Mouse (Mus musculus) midbrain, embryonic 10.5 days (tissue): ENCODE measurements around the gene Padi1. TPM values are rescaled to one million over a fixed set of nuclear protein-coding genes. Genes with fewer than 3 reads are reported as not detected.
A peak's percentile ranks its signal among the peaks of the same experiment; 100 is the strongest.

Experiments
- DNase-seq: peaks from one replicate; pipeline ENCODE4 v3.0.0-alpha.2; 2017; ENCODE audit warnings: low spot score
- H3K27ac ChIP-seq: fragments of 300-500 bp; sonication (generic); replicated peaks from 2 replicates; pipeline ENCODE4 v1.5.1; 2016; ENCODE audit warnings: mild to moderate bottlenecking
- H3K27me3 ChIP-seq: fragments of 300-500 bp; sonication (generic); 2 replicates; pipeline ENCODE4 v1.6.1; 2016; ENCODE audit warnings: low read depth, mild to moderate bottlenecking; ENCODE audit not compliant: poor library complexity, severe bottlenecking
- H3K36me3 ChIP-seq: fragments of 300-500 bp; sonication (generic); 2 replicates; pipeline ENCODE4 v1.6.1; 2016; ENCODE audit warnings: mild to moderate bottlenecking, moderate library complexity
- H3K4me1 ChIP-seq: fragments of 300-500 bp; sonication (generic); 2 replicates; pipeline ENCODE4 v1.6.1; 2016
- H3K4me3 ChIP-seq: fragments of 300-500 bp; sonication (generic); 2 replicates; pipeline ENCODE4 v1.5.1; 2016; ENCODE audit warnings: mild to moderate bottlenecking, moderate library complexity
- H3K9me3 ChIP-seq: fragments of 300-500 bp; sonication (generic); replicated peaks from 2 replicates; pipeline ENCODE4 v1.6.1; 2016; ENCODE audit warnings: mild to moderate bottlenecking
- WGBS: fragments of 180-500 bp; shearing (Covaris S2); methylation state at CpG from one replicate; pipeline ENCODE4 v1.1.7; 2016; 5-methylcytosine and 5-hydroxymethylcytosine counted together
- polyA plus RNA-seq: library from polyadenylated mRNA; unstranded; fragments of >200 nt; fragmentation: Nextera tagmentation; extraction: Ambion mirVana; gene quantifications from 2 replicates; pipeline ENCODE4 v1.2.1, GENCODE M21; 2016

Gene Padi1
- polyA plus RNA-seq, 1 experiment from 2014 or later: 0.06 TPM

DNA sequence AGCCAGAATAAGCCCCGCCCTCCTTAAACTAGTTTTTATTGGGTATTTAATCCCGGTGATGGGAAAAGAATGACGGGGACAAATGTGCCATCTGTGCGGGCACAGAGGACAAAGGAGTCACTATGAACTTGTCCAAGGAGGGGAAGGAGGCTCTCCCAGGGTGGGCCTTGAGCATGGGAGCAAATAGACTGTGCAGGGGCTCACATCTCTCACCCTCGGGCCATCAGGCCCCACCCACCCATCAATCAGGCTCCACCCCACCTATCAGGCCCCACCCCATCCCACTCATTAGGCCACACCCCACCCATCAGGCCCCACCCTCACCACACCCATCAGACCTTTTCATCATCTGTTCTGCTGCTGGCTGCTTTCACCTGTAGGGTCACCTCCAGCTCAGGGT lies 76.6 kb downstream of the Padi1 start:
- H3K27ac ChIP-seq: no peak overlapping the region
- no peaks in the 10 kb centered on the region for H3K9me3 ChIP-seq
- no peaks in the 10 kb centered on the region for H3K36me3 ChIP-seq
- DNase-seq: no peak
- 82% methylated on average over 5 of the region's 5 CpGs for WGBS
- H3K4me3 ChIP-seq: no peak overlapping the region
- no peaks in the 10 kb centered on the region for H3K27me3 ChIP-seq
- peaks cover 16% of the 10 kb centered on the region for H3K4me1 ChIP-seq

DNA sequence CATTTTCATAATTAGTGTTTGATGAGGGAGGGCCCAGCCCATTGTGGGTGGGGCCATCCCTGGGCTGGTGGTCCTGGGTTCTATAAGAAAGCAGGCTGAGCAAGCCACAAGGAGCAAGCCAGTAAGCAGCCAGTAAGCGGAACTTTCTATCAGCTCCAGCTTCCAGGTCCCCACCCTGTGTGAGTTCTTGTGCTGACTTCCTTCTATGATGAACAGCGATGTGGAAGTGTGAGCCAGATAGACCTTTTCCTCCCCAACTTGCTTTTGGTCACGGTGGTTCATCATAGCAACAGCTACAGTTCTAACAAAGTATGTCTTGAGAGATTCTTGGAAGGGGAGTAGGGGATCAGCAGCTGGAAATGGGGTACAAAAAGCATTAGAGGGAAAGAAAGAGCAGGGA lies 79.6 kb downstream of the Padi1 start:
- no peaks in the 10 kb centered on the region for H3K36me3 ChIP-seq
- H3K9me3 ChIP-seq: no peaks in the 10 kb centered on the region
- no peak overlapping the region for H3K4me3 ChIP-seq
- no peak for DNase-seq
- peaks cover 10% of the 10 kb centered on the region for H3K4me1 ChIP-seq
- no peak overlapping the region for H3K27ac ChIP-seq
- no peaks in the 10 kb centered on the region; the same call in 1 of the 2 replicates for H3K27me3 ChIP-seq
- WGBS: 91% methylated on average over 3 of the region's 3 CpGs

DNA sequence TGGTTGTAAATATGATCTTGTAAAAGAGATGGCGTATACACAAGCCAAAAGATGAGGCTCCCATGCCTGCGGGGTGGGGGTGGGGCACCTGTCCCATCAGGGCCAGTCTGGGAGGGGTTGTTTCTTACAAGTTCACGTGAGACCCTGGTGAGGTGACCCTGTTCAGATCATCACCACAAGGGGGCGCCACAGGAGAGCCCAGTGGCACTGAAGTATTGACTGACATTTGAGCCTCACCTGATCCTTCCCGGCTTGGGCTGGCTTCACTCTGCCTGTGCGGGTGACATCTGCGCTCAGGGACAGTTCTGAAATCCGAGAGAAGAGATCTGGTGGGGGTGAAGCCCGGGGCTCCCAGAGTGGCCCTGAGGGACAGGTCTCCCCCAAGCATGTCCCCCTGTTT lies 82.4 kb downstream of the Padi1 start:
- 19% methylated on average over 9 of the region's 9 CpGs for WGBS
- DNase-seq: peak; percentile 67
- Histone ChIP-seq H3K4me1 (peaks cover 20% of the 10 kb centered on the region), H3K9me3 (no peaks in the 10 kb centered on the region), H3K27ac (no peak overlapping the region), H3K36me3 (no peaks in the 10 kb centered on the region), H3K4me3 (no peak overlapping the region), H3K27me3 (peaks cover 4% of the 10 kb centered on the region)

Other genes starting within 250 kb of the Padi1 start
- gene Arhgef10l, start 179.8 kb downstream of the Padi1 start, polyA plus RNA-seq: 25.1 and 32.4 TPM in 2 replicates
- 32.6 and 35.2 TPM in 2 replicates for gene Rcc2, start 145.2 kb downstream of the Padi1 start, polyA plus RNA-seq
- gene Padi6, start 103.1 kb downstream of the Padi1 start, polyA plus RNA-seq: 0.05 TPM in 1 of 2 replicates, not detected in the other
- gene Padi4, start 71.5 kb downstream of the Padi1 start, polyA plus RNA-seq: 0.54 and 0.55 TPM in 2 replicates
- gene Padi3, start 35.1 kb downstream of the Padi1 start, polyA plus RNA-seq: 0.10 and 0.15 TPM in 2 replicates
- 0.15 and 1.4 TPM in 2 replicates for gene Padi2, start 60.6 kb upstream of the Padi1 start, polyA plus RNA-seq
- 429 and 455 TPM in 2 replicates for gene Sdhb, start 115.4 kb upstream of the Padi1 start, polyA plus RNA-seq
- 42.5 and 56.5 TPM in 2 replicates for gene Atp13a2, start 141.1 kb upstream of the Padi1 start, polyA plus RNA-seq
- 260 and 321 TPM in 2 replicates for gene Mfap2, start 164.6 kb upstream of the Padi1 start, polyA plus RNA-seq
- gene Crocc, start 214.8 kb upstream of the Padi1 start, polyA plus RNA-seq: 10.8 and 11.0 TPM in 2 replicates
- gene Necap2, start 232.6 kb upstream of the Padi1 start, polyA plus RNA-seq: 54.8 TPM in 2 replicates
- 0.05 and 0.20 TPM in 2 replicates for gene Spata21, start 242.6 kb upstream of the Padi1 start, polyA plus RNA-seq